Mouse (Mus musculus): Measurements from ENCODE around the gene Clec12a. TPM values are rescaled to one million over a fixed set of nuclear protein-coding genes. Genes with fewer than 3 reads are reported as not detected.

Gene Clec12a
- 0.22 and 0.23 TPM in 2 replicates for polyA plus RNA-seq (2012; rRNA removed)

GRCm38 (mm10) chr6:129342391-129342790 lies at the start of gene Clec12a:
Clec12a (plus strand) TSS chr6:129342691.

GRCm38 (mm10) chr6:129331610-129332009 lies 10.9 kb upstream of the Clec12a start, which contains the start of gene 4922502D21Rik:
4922502D21Rik (minus strand) TSS chr6:129331796.

GRCm38 (mm10) chr6:129385774-129386173 lies 43.3 kb downstream of the Clec12a start, which contains the start of gene Clec12b:
Clec12b (minus strand) TSS chr6:129385874.

GRCm38 (mm10) chr6:129396997-129397396 lies 54.5 kb downstream of the Clec12a start, which contains the start of gene Clec1b:
Clec1b (plus strand) TSS chr6:129397297.

GRCm38 (mm10) chr6:129408562-129408961 lies 66.1 kb downstream of the Clec12a start, which contains the start of gene Clec9a:
Clec9a (plus strand) TSS chr6:129408862.

Other genes with a start within 250 kb of the Clec12a start
- gene Clec2e, start 241.8 kb upstream of the Clec12a start, polyA plus RNA-seq (2012; rRNA removed): 0.04 TPM in 1 of 2 replicates, not detected in the other
- 6.4 and 6.8 TPM in 2 replicates for gene Clec2d, start 162.1 kb upstream of the Clec12a start, polyA plus RNA-seq (2012; rRNA removed)
- gene Cd69, start 67.3 kb upstream of the Clec12a start, polyA plus RNA-seq (2012; rRNA removed): not detected in 2 replicates
- gene 4922502D21Rik, start 10.9 kb upstream of the Clec12a start, polyA plus RNA-seq (2012; rRNA removed): not detected in 2 replicates
- gene Clec12b, start 43.2 kb downstream of the Clec12a start, polyA plus RNA-seq (2012; rRNA removed): not detected in 2 replicates
- gene Clec1b, start 54.6 kb downstream of the Clec12a start, polyA plus RNA-seq (2012; rRNA removed): not detected in 2 replicates
- 0.10 and 0.28 TPM in 2 replicates for gene Clec9a, start 66.2 kb downstream of the Clec12a start, polyA plus RNA-seq (2012; rRNA removed)
- gene Clec1a, start 109.3 kb downstream of the Clec12a start, polyA plus RNA-seq (2012; rRNA removed): 0.15 and 0.60 TPM in 2 replicates
- gene Olr1, start 164.5 kb downstream of the Clec12a start, polyA plus RNA-seq (2012; rRNA removed): not detected in 2 replicates
- not detected in 2 replicates for gene Tmem52b, start 169.9 kb downstream of the Clec12a start, polyA plus RNA-seq (2012; rRNA removed)
- gene Gabarapl1, start 190.5 kb downstream of the Clec12a start, polyA plus RNA-seq (2012; rRNA removed): 32.0 and 33.7 TPM in 2 replicates
- not detected in 2 replicates for gene Klre1, start 235.2 kb downstream of the Clec12a start, polyA plus RNA-seq (2012; rRNA removed)
- not detected in 2 replicates for gene Klrd1, start 249.1 kb downstream of the Clec12a start, polyA plus RNA-seq (2012; rRNA removed)